Mouse (Mus musculus): ENCODE measurements around the gene Olfr678.

GRCm38 (mm10) chr7:105080905-105081304 lies 16.6 kb downstream of the Olfr678 start, which contains the start of gene Olfr679:
- TF ChIP-seq TAL1 (IDR thresholded peaks at IDR 0.05; ENCODE audit: low read length) (no peak), GATA1 (IDR thresholded peaks at IDR 0.05; ENCODE audit: low read length) (no peak)

Measured in erythroblast, embryonic 14.5 days (primary cell).